Mouse (Mus musculus) spleen, embryonic (tissue): ENCODE measurements at regions not wholly inside any gene's neighbourhood (a gene's known extent, or its start where the extent isn't known, plus 50 kb on each side); places are given as distances from the start of the nearest gene placed in this dataset.

Experiments
- CTCF ChIA-PET: fragments of 350-600 bp; sonication (Branson Sonifier 250); formaldehyde crosslinking; loops from one replicate; lab custom pipeline; 2022; lab: Charles Lee

DNA sequence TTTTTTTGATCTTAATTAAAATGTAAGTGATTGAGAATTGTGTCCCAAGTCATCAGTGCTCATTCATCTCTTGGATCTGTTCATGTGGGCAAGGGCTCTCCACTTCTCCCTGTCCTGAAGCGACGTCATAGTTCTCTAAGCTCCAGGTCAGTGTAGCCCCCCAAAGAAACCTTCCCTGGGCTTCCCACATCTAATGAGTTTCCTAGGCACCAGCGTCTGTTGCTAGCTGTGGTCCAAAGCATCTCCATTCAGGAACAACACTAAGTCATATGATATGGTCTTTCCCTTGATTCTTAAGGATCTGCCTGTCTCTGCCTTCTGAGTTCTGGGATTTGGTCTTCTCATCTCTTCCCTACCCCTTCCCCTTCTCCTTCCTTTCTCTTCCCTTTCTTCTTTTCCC lies 66.3 kb upstream of the Sox4 start:
- CTCF ChIA-PET, result no interaction called here

DNA sequence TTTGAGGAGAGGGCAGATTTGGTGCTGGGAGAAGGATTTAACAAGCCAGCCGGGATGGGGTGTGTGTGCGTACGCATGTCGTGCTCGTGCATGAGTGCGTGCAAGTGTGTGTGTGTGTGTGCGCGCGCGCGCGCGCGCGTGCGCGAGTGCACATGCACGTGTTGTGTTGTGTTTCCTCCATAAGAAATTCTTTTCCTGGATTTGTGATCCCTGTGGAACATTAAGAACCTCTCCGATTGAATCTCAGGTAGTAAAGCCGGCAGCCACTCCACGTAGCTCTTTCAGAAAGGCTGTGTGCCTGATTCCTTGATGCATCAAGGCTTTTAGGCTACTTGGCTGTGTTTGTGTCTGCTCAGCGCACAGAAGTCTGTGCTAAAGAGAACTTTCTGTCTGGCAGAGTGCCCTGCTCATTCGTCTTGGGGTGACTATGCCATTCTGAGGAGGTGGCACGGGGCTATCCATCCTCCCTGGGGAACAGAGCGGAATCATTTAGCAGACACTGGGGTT lies 62.7 kb upstream of the Sox4 start:
- CTCF ChIA-PET, result no interaction called here

DNA sequence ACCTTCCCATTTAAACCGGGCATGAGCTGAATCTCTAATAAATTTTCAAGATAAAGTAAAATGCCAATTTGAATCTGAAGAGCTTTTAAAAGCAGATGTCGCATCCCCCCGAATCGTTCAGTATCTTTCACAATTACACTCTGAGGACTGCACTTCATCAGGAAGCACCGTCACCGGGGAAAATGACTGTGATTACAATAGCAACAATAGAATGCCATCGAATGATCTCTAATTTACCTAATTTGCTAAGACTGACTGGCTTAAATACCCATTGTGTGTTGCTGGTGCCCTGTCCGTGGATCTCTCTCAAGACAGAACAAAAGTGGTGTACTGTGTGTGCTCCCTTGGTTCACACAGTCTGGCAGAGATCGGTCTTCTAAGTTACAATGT lies 62.1 kb upstream of the Sox4 start:
- CTCF ChIA-PET, result no interaction called here

DNA sequence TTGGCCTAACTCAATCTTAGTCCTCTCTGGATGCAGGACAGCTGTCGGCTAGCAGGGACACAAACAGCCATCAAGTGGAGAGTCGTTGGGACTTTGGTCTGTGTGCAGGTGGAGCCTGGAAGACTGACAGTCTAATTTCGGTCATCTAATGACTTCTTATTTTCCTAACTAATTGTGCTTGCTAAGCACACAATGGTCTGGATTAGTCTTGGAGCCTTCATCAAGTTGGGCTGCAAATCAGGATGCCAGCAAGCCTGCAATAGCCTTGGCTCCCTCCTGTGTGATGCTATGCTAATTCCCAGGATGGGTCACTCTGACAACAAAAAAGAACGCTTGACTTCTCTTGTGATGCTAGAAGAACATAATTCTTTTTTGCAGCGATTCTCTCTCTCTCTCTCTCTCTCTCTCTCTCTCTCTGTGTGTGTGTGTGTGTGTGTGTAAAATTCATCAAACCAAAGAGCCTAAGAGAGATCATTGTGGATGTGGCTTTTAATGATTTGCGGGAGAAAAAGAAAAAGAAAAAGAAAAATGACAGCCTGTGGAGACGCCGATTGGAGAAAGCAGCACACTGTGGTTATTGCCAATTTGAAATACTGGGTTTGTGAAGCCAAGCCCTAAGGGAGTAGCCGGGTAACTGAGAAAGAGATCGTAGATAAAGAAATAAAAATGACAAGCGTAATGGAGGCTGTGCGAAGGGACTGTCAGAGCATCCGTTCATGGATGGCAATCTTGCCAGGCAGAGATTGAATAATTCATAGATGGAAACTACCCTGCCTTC lies 61.5 kb upstream of the Sox4 start:
- CTCF ChIA-PET, result no interaction called here

DNA sequence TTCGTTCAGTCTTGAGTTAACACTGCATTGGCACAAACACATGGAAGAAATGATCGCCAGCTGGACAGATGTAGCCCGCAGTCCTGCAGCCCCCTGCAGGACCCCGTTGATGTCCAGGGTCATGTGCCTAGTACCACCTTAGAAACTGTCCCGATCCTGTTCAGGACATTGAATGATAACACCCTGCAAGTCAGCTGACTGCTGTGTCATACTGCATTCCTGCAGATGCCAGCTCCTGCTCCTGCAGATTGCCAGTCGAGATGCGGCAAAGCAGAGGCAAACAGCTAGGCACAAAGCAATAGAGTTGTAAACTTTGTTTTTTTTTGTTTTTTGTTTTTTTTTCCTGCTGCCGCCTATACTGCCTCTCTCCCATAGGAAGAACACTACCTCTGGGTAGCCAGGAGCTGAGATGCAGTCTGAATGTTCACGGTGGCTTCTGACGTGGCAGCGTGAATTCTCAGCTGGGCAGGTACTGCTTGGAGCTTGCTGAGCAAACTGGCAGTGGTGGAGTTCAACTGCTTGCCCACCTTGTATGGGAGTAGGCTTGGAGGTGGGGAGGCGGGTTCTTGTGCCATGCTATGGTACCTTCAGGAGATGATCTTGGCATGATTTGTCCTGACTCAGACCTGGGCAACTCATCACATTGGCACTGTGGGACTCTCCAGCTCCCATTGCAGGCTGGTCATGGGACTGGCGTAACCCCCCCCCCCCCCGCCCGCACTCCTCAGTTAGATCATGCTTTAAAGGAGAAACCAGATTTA lies 60.7 kb upstream of the Sox4 start:
- CTCF ChIA-PET, result no interaction called here

DNA sequence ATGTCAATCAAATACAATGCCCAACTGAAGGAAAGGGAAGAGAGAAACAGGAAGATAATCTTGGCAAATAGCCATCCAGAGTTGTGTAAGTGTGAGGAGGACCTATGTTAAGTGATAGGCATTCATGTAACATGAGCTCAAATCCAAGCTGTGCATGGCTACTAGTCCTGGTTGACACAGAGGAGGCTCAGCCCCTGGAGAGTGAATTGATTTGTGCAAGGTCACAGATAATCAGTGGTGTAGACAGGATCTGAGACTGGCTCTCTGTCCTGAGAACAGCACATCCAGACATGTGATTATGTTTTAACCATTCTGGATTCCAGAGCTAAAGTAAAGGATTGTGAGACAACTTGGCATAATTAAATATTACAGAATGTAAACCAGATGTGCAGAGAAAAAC lies 53.0 kb upstream of the Sox4 start:
- CTCF ChIA-PET, result no interaction called here
